Mouse (Mus musculus): Measurements from ENCODE around the gene Krt42. TPM values are rescaled to one million over a fixed set of nuclear protein-coding genes. Genes with fewer than 3 reads are reported as not detected.
"Not testable (repeated sequence)": the region's sequence is repeated elsewhere in the genome, so short reads cannot be mapped to it uniquely, and the experiment has no call there.

Gene Krt42
- polyA plus RNA-seq, 1 experiment from 2014 or later = not detected

DNA sequence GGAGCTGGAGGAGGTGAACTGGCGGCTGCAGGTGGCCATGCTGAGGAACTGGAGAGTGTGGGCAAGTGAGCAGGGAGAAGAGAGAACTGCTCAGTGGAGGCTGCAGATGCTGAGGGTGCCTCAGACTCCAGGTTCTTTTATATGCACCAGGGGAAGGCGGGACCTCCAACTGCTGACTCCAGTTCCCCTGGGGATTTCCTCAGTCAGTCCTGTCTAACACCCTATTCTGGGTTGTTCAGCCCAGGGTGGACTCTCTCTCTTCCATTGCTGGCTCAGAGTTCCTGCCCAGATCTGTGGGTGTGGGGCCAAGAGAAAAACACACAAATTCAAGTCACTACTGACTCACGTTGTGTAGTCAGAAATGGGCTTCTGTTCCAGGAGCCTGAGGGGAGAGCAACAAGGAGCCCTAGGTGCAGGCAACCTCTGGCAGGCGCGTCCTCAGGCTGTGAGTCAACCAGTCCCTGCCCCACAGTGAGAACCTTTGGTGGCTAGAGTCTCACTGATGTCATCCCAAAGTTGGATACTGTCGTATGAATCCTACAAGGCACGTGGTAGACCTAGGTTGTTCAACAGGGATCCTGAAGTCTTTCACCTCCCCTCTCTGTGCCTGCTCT is 20.7 kb downstream of the Krt42 start, which contains the start of gene Krt16:
Krt16 (minus strand) TSS at position 51 of the 614 bp plus-strand sequence.
- no peak within 1 kb of the TSS for H3K9ac ChIP-seq (replicated peaks; ENCODE audit: low read length)
- H3K4me3 ChIP-seq (replicated peaks; ENCODE audit: low read depth, low read length) = no peak within 1 kb of the TSS
- ATAC-seq (ENCODE audit: low FRiP score, low TSS enrichment) = no peak
- no peaks in the 10 kb centered on the region for H3K4me1 ChIP-seq (ENCODE audit: control insufficient read depth, insufficient read depth, low read length)
- H3K4me2 ChIP-seq (ENCODE audit: low read length) = no peak within 1 kb of the TSS
- no peak for DNase-seq
- H3K36me3 ChIP-seq (ENCODE audit: control insufficient read depth, insufficient read depth, low read length) = no peaks in the 10 kb centered on the region
- H3K9me3 ChIP-seq (ENCODE audit: control insufficient read depth, low read length) = no peaks in the 10 kb centered on the region
- no peaks in the 10 kb centered on the region for H3K27me3 ChIP-seq (ENCODE audit: control insufficient read depth, insufficient read depth, low read length)
- H3K27ac ChIP-seq (replicated peaks; ENCODE audit: low read depth, low read length) = no peak within 1 kb of the TSS
- 83% methylated on average over 7 of the region's 7 CpGs for WGBS

DNA sequence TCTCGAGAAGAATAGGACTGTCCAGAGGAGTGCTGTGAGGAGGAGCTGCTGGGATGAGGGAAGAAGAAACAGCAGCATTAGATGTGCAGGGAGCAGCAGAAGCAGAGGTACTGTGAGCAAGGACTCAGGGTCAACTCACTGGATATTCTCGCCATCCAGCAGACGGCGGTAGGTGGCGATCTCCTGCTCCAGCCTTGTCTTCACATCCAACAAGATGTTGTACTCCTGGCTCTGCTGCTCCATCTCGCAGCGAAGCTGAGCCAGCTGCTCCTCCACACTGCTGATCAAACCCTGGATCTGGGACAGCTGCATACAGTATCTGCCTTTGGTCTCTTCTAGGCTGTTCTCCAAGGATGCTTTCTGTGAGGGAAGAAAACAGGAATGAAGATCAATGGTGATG is 23.2 kb downstream of the Krt42 start:
- not testable (repeated sequence) for H3K4me1 ChIP-seq (ENCODE audit: control insufficient read depth, insufficient read depth, low read length); H3K9me3 ChIP-seq (ENCODE audit: control insufficient read depth, low read length); H3K27me3 ChIP-seq (ENCODE audit: control insufficient read depth, insufficient read depth, low read length); H3K4me3 ChIP-seq (replicated peaks; ENCODE audit: low read depth, low read length); ATAC-seq (ENCODE audit: low FRiP score, low TSS enrichment); H3K4me2 ChIP-seq (ENCODE audit: low read length); H3K9ac ChIP-seq (replicated peaks; ENCODE audit: low read length); DNase-seq; H3K36me3 ChIP-seq (ENCODE audit: control insufficient read depth, insufficient read depth, low read length); H3K27ac ChIP-seq (replicated peaks; ENCODE audit: low read depth, low read length)
- 73% methylated on average over 7 of the region's 7 CpGs for WGBS

DNA sequence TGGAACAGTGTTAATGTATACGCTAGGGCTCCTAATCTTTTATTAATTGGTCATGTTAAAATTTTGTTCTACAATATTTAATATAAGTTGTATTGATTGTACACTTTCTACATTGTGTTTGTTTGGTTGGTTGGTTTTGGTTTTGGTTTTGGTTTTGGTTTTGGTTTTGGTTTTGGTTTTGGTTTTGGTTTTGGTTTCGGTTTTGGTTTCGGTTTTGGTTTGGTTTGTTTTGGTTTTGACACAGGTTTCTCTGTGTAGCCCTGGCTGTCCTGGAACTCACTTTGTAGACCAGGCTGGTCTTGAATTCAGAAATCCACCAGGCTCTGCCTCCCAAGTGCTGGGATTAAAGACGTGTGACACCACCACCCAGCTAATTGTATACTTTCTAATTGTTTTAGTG is 29.4 kb downstream of the Krt42 start:
- H3K36me3 ChIP-seq (ENCODE audit: control insufficient read depth, insufficient read depth, low read length); H3K27me3 ChIP-seq (ENCODE audit: control insufficient read depth, insufficient read depth, low read length); H3K4me3 ChIP-seq (replicated peaks; ENCODE audit: low read depth, low read length); H3K4me2 ChIP-seq (ENCODE audit: low read length); H3K4me1 ChIP-seq (ENCODE audit: control insufficient read depth, insufficient read depth, low read length); ATAC-seq (ENCODE audit: low FRiP score, low TSS enrichment); H3K27ac ChIP-seq (replicated peaks; ENCODE audit: low read depth, low read length); DNase-seq; H3K9ac ChIP-seq (replicated peaks; ENCODE audit: low read length); H3K9me3 ChIP-seq (ENCODE audit: control insufficient read depth, low read length): not testable (repeated sequence)
- WGBS = 92% methylated on average over 4 of the region's 4 CpGs

GRCm38 (mm10) chr11:100221741-100222140 is 47.9 kb downstream of the Krt42 start:
- no peak overlapping the region for H3K4me2 ChIP-seq (ENCODE audit: low read length)
- 73% methylated on average over 8 of the region's 8 CpGs for WGBS

DNA sequence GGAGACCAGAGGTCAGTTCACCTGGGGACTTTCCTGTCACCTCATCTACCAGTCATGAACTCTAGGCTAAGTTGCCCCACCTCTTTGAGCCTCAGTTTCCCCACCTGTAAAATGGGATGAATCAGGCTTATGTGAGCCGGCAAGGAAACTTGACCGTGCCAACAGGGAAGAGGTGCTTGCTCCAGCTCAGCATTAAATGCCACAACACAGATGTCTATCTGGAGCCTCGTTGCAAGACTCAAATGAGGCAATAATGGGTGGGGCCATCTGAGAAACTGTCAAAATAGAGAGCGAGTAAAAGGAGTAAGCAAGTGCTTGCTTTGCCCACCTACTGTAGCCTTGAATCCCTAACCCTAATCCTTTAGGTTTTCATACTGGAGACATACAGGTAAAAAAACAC is 50.4 kb downstream of the Krt42 start:
- DNase-seq (no peak), ATAC-seq (ENCODE audit: low FRiP score, low TSS enrichment) (no peak)
- Histone ChIP-seq H3K27me3 (ENCODE audit: control insufficient read depth, insufficient read depth, low read length) (no peaks in the 10 kb centered on the region), H3K36me3 (ENCODE audit: control insufficient read depth, insufficient read depth, low read length) (no peaks in the 10 kb centered on the region), H3K9me3 (ENCODE audit: control insufficient read depth, low read length) (no peaks in the 10 kb centered on the region), H3K4me1 (ENCODE audit: control insufficient read depth, insufficient read depth, low read length) (no peaks in the 10 kb centered on the region), H3K4me3 (replicated peaks; ENCODE audit: low read depth, low read length) (no peak overlapping the region), H3K4me2 (ENCODE audit: low read length) (no peak overlapping the region), H3K9ac (replicated peaks; ENCODE audit: low read length) (no peak overlapping the region), H3K27ac (replicated peaks; ENCODE audit: low read depth, low read length) (no peak overlapping the region)
- WGBS = 85% methylated on average over 4 of the region's 4 CpGs

More at GRCm38 (mm10) chr11:100221741-100222140, 47.9 kb downstream of the Krt42 start:
- H3K9me3 ChIP-seq (ENCODE audit: control insufficient read depth, low read length) = peaks cover 3% of the 10 kb centered on the region; the same call in 1 of the 2 replicates
- ATAC-seq (ENCODE audit: low FRiP score, low TSS enrichment) (no peak), DNase-seq (no peak)
- H3K4me3 ChIP-seq (replicated peaks; ENCODE audit: low read depth, low read length) = no peak overlapping the region
- H3K9ac ChIP-seq (replicated peaks; ENCODE audit: low read length) = no peak overlapping the region
- no peaks in the 10 kb centered on the region for H3K4me1 ChIP-seq (ENCODE audit: control insufficient read depth, insufficient read depth, low read length)
- no peaks in the 10 kb centered on the region for H3K27me3 ChIP-seq (ENCODE audit: control insufficient read depth, insufficient read depth, low read length)
- H3K36me3 ChIP-seq (ENCODE audit: control insufficient read depth, insufficient read depth, low read length) = no peaks in the 10 kb centered on the region
- no peak overlapping the region for H3K27ac ChIP-seq (replicated peaks; ENCODE audit: low read depth, low read length)

Other genes with a start within 250 kb of the Krt42 start
- not detected in 2 replicates for gene Krt33b, start 240.0 kb downstream of the Krt42 start, polyA plus RNA-seq (2014; fragmentation: Nextera tagmentation; extraction: Ambion mirVana)
- gene Krt34, start 228.3 kb downstream of the Krt42 start, polyA plus RNA-seq (2014; fragmentation: Nextera tagmentation; extraction: Ambion mirVana) = not detected in 2 replicates
- gene Krt31, start 219.3 kb downstream of the Krt42 start, polyA plus RNA-seq (2014; fragmentation: Nextera tagmentation; extraction: Ambion mirVana) = not detected in 2 replicates
- gene Krt32, start 181.6 kb downstream of the Krt42 start, polyA plus RNA-seq (2014; fragmentation: Nextera tagmentation; extraction: Ambion mirVana) = not detected in 2 replicates
- gene Krt35, start 173.6 kb downstream of the Krt42 start, polyA plus RNA-seq (2014; fragmentation: Nextera tagmentation; extraction: Ambion mirVana) = not detected in 2 replicates
- not detected in 2 replicates for gene Krt36, start 164.2 kb downstream of the Krt42 start, polyA plus RNA-seq (2014; fragmentation: Nextera tagmentation; extraction: Ambion mirVana)
- gene Krt13, start 148.3 kb downstream of the Krt42 start, polyA plus RNA-seq (2014; fragmentation: Nextera tagmentation; extraction: Ambion mirVana) = not detected in 2 replicates
- 0.16 TPM in 1 of 2 replicates, not detected in the other for gene Krt15, start 133.9 kb downstream of the Krt42 start, polyA plus RNA-seq (2014; fragmentation: Nextera tagmentation; extraction: Ambion mirVana)
- 0.72 and 1.4 TPM in 2 replicates for gene Krt19, start 121.2 kb downstream of the Krt42 start, polyA plus RNA-seq (2014; fragmentation: Nextera tagmentation; extraction: Ambion mirVana)
- not detected in 2 replicates for gene Krt9, start 76.6 kb downstream of the Krt42 start, polyA plus RNA-seq (2014; fragmentation: Nextera tagmentation; extraction: Ambion mirVana)
- gene Krt14, start 62.3 kb downstream of the Krt42 start, polyA plus RNA-seq (2014; fragmentation: Nextera tagmentation; extraction: Ambion mirVana) = not detected in 2 replicates
- gene Krt16, start 21.0 kb downstream of the Krt42 start, polyA plus RNA-seq (2014; fragmentation: Nextera tagmentation; extraction: Ambion mirVana) = not detected in 2 replicates
- not detected in 2 replicates for gene Krt17, start 8.8 kb downstream of the Krt42 start, polyA plus RNA-seq (2014; fragmentation: Nextera tagmentation; extraction: Ambion mirVana)
- 1,318 and 1,476 TPM in 2 replicates for gene Eif1, start 50.0 kb upstream of the Krt42 start, polyA plus RNA-seq (2014; fragmentation: Nextera tagmentation; extraction: Ambion mirVana)
- 0.93 and 1.3 TPM in 2 replicates for gene Gast, start 64.5 kb upstream of the Krt42 start, polyA plus RNA-seq (2014; fragmentation: Nextera tagmentation; extraction: Ambion mirVana)
- gene Hap1, start 86.3 kb upstream of the Krt42 start, polyA plus RNA-seq (2014; fragmentation: Nextera tagmentation; extraction: Ambion mirVana) = 108 and 170 TPM in 2 replicates
- 70.0 and 75.2 TPM in 2 replicates for gene Jup, start 127.9 kb upstream of the Krt42 start, polyA plus RNA-seq (2014; fragmentation: Nextera tagmentation; extraction: Ambion mirVana)
- 13.9 and 16.4 TPM in 2 replicates for gene P3h4, start 145.0 kb upstream of the Krt42 start, polyA plus RNA-seq (2014; fragmentation: Nextera tagmentation; extraction: Ambion mirVana)
- 9.0 and 20.1 TPM in 2 replicates for gene Fkbp10, start 145.8 kb upstream of the Krt42 start, polyA plus RNA-seq (2014; fragmentation: Nextera tagmentation; extraction: Ambion mirVana)
- gene Nt5c3b, start 171.9 kb upstream of the Krt42 start, polyA plus RNA-seq (2014; fragmentation: Nextera tagmentation; extraction: Ambion mirVana) = 84.9 and 100 TPM in 2 replicates
- 0.55 and 0.82 TPM in 2 replicates for gene Klhl10, start 172.0 kb upstream of the Krt42 start, polyA plus RNA-seq (2014; fragmentation: Nextera tagmentation; extraction: Ambion mirVana)
- gene Klhl11, start 202.9 kb upstream of the Krt42 start, polyA plus RNA-seq (2014; fragmentation: Nextera tagmentation; extraction: Ambion mirVana) = 17.6 and 18.8 TPM in 2 replicates